Mouse (Mus musculus): ENCODE measurements at regions not wholly inside any gene's neighbourhood (a gene's known extent, or its start where the extent isn't known, plus 50 kb on each side); places are given as distances from the start of the nearest gene placed in this dataset.

DNA sequence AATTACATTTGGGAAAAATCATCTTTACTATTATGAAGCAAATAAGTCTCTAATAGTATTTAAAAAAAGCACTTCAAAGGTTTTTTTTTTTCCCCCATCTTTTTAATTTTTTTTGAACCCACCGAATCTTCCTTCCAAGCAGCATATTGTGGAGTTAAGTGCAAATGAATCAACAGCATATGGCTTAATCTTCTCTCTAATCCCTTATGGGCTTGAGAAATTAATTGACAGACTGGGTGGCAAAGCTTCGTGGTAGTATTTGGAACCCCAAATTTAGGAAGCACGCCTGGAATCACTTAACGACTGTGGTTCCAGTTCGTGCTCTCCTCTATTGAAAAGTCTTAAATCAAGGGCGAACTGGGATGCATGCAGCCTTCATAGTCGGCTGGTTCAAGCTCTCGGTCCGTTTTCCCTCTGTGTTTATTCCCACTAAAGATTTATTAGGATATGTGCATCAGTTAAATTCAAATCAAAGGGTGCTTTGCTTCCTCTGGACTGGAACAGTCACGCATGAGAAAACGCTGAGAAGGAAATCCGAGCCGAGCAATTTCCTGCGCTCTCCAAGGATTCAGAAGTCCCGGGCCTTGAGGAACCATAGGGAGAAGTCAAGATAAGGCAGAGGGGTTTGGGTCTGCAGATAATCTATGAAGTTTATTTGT lies 156.2 kb upstream of the Tom1l1 start:
- Histone ChIP-seq H3K4me1 (no peaks in the 10 kb centered on the region), H3K4me2 (no peak overlapping the region), H3K36me3 (ENCODE audit: poor library complexity, severe bottlenecking) (no peaks in the 10 kb centered on the region), H3K27ac (no peak overlapping the region), H3K27me3 (no peaks in the 10 kb centered on the region), H3K4me3 (no peak overlapping the region), H3K9ac (no peak overlapping the region), H3K9me3 (replicated peaks) (peaks cover 7% of the 10 kb centered on the region)
- ATAC-seq, result no peak
- 77% methylated on average over 15 of the region's 15 CpGs for WGBS

GRCm38 (mm10) chr11:90838161-90838560 lies 150.0 kb upstream of the Tom1l1 start:
- Histone ChIP-seq H3K27ac (no peak overlapping the region), H3K27me3 (no peaks in the 10 kb centered on the region), H3K9me3 (replicated peaks) (peaks cover 6% of the 10 kb centered on the region), H3K4me2 (no peak overlapping the region), H3K4me3 (no peak overlapping the region), H3K36me3 (ENCODE audit: poor library complexity, severe bottlenecking) (no peaks in the 10 kb centered on the region), H3K4me1 (no peaks in the 10 kb centered on the region), H3K9ac (no peak overlapping the region)
- 96% methylated on average over 1 of the region's 1 CpGs for WGBS
- no peak for ATAC-seq

DNA sequence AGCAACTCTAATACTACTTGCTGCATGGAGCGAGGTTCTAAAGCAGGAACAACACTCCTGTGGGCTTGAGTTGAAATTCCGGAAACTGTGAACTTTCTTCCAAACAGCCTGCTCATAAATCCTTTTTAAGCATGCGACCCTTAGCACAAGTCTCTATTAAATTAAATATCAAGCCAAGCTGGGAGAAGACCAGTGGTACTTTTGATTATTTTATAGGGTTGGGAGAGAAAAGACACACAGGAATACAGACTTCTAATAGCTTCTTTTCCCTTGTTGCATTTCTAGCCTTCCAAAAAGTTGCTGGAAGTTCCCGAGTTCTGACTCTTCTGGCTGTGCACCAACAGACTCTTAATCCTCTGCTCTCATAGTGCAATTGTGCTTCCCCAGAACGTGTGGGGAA lies 136.6 kb upstream of the Tom1l1 start:
- H3K27me3 ChIP-seq, result no peaks in the 10 kb centered on the region
- no peak overlapping the region for H3K27ac ChIP-seq
- WGBS, result 74% methylated on average over 5 of the region's 5 CpGs
- no peaks in the 10 kb centered on the region for H3K36me3 ChIP-seq (ENCODE audit: poor library complexity, severe bottlenecking)
- H3K9ac ChIP-seq, result no peak overlapping the region
- no peak for ATAC-seq
- H3K4me3 ChIP-seq, result no peak overlapping the region
- H3K4me2 ChIP-seq, result no peak overlapping the region
- H3K4me1 ChIP-seq, result no peaks in the 10 kb centered on the region
- H3K9me3 ChIP-seq (replicated peaks), result no peaks in the 10 kb centered on the region

- no peak overlapping the region for H3K4me2 ChIP-seq
- no peaks in the 10 kb centered on the region for H3K27me3 ChIP-seq
- no peak overlapping the region for H3K9ac ChIP-seq
- WGBS, result 89% methylated on average over 2 of the region's 2 CpGs
- H3K4me3 ChIP-seq, result no peak overlapping the region
- H3K36me3 ChIP-seq (ENCODE audit: poor library complexity, severe bottlenecking), result no peaks in the 10 kb centered on the region
- no peaks in the 10 kb centered on the region for H3K9me3 ChIP-seq (replicated peaks)
- no peak for ATAC-seq
- H3K4me1 ChIP-seq, result no peaks in the 10 kb centered on the region
- H3K27ac ChIP-seq, result no peak overlapping the region
Measured at GRCm38 (mm10) chr11:90816727-90817126, 128.6 kb upstream of the Tom1l1 start.

- no peaks in the 10 kb centered on the region for H3K4me1 ChIP-seq
- H3K9ac ChIP-seq, result no peak overlapping the region
- no peak overlapping the region for H3K4me2 ChIP-seq
- H3K9me3 ChIP-seq (replicated peaks), result no peaks in the 10 kb centered on the region
- ATAC-seq, result no peak
- no peaks in the 10 kb centered on the region for H3K27me3 ChIP-seq
- no peak overlapping the region for H3K27ac ChIP-seq
- H3K4me3 ChIP-seq, result no peak overlapping the region
- 86% methylated on average over 5 of the region's 5 CpGs for WGBS
- H3K36me3 ChIP-seq (ENCODE audit: poor library complexity, severe bottlenecking), result no peaks in the 10 kb centered on the region
Measured at GRCm38 (mm10) chr11:90814471-90814870, 126.3 kb upstream of the Tom1l1 start.

- Histone ChIP-seq H3K4me3 (no peak overlapping the region), H3K27me3 (no peaks in the 10 kb centered on the region), H3K4me1 (no peaks in the 10 kb centered on the region), H3K4me2 (no peak overlapping the region), H3K9me3 (replicated peaks) (no peaks in the 10 kb centered on the region), H3K9ac (no peak overlapping the region), H3K36me3 (ENCODE audit: poor library complexity, severe bottlenecking) (no peaks in the 10 kb centered on the region), H3K27ac (no peak overlapping the region)
- no peak for ATAC-seq
- WGBS, result 78% methylated on average over 2 of the region's 2 CpGs
Measured at GRCm38 (mm10) chr11:90812971-90813370, 124.8 kb upstream of the Tom1l1 start.

- no peak overlapping the region for H3K4me3 ChIP-seq
- H3K27ac ChIP-seq, result no peak overlapping the region
- no peaks in the 10 kb centered on the region for H3K9me3 ChIP-seq (replicated peaks)
- peak; percentile 84 for ATAC-seq
- WGBS, result 66% methylated on average over 4 of the region's 4 CpGs
- no peaks in the 10 kb centered on the region for H3K4me1 ChIP-seq
- no peaks in the 10 kb centered on the region for H3K36me3 ChIP-seq (ENCODE audit: poor library complexity, severe bottlenecking)
- H3K27me3 ChIP-seq, result no peaks in the 10 kb centered on the region
- no peak overlapping the region for H3K9ac ChIP-seq
- no peak overlapping the region for H3K4me2 ChIP-seq
Measured at GRCm38 (mm10) chr11:90812530-90812929, 124.4 kb upstream of the Tom1l1 start.

GRCm38 (mm10) chr11:90808443-90808842 lies 120.3 kb upstream of the Tom1l1 start:
- no peak for ATAC-seq
- Histone ChIP-seq H3K4me1 (no peaks in the 10 kb centered on the region), H3K4me2 (no peak overlapping the region), H3K27me3 (no peaks in the 10 kb centered on the region), H3K4me3 (no peak overlapping the region), H3K27ac (no peak overlapping the region), H3K9ac (no peak overlapping the region), H3K36me3 (ENCODE audit: poor library complexity, severe bottlenecking) (no peaks in the 10 kb centered on the region), H3K9me3 (replicated peaks) (no peaks in the 10 kb centered on the region)
- 64% methylated on average over 1 of the region's 1 CpGs for WGBS

GRCm38 (mm10) chr11:90807343-90807742 lies 119.2 kb upstream of the Tom1l1 start:
- no peaks in the 10 kb centered on the region for H3K9me3 ChIP-seq (replicated peaks)
- no peak overlapping the region for H3K4me3 ChIP-seq
- H3K27ac ChIP-seq, result no peak overlapping the region
- no peak overlapping the region for H3K4me2 ChIP-seq
- H3K4me1 ChIP-seq, result no peaks in the 10 kb centered on the region
- no peak for ATAC-seq
- H3K9ac ChIP-seq, result no peak overlapping the region
- H3K36me3 ChIP-seq (ENCODE audit: poor library complexity, severe bottlenecking), result no peaks in the 10 kb centered on the region
- H3K27me3 ChIP-seq, result no peaks in the 10 kb centered on the region
- WGBS, result 61% methylated on average over 5 of the region's 5 CpGs

DNA sequence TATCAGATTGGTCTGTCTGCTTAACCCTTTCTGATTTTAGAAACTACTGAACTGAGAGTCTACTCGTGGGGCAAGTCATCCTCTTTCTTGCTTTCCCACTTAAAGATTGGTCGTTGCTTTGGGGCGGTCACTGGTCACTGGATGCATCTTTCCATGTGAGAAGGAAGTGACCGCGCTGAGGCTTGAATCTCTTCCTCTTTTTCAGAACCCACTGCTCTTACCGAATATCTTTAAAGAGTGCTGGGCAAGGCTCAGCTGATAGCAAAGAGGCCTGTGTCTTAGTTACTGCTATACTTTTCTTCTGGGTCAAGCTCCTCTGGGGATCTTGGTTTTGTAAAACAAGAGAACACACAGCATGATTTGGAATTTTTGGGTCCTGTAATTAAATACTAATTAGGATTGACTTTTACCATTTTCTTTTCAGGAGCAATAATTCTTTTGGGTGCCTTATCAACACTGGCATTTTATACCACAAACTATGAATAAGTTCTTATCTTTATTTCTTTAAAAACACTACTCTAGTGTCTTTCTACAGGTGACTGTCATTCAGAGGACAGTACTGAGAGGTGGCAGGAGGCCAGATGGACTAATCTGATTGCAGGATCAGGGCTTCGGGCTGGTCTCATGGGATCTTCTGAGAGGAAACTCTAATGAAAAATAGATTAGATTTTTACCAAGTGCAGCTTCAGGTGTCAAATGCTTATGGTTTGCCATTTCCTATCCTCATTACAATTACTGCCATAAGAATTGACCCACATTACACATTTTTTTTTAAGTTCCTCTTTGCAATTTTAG lies 114.6 kb upstream of the Tom1l1 start:
- Histone ChIP-seq H3K9ac (no peak overlapping the region), H3K27ac (no peak overlapping the region), H3K4me2 (no peak overlapping the region), H3K4me3 (no peak overlapping the region), H3K27me3 (no peaks in the 10 kb centered on the region), H3K36me3 (ENCODE audit: poor library complexity, severe bottlenecking) (no peaks in the 10 kb centered on the region), H3K9me3 (replicated peaks) (no peaks in the 10 kb centered on the region), H3K4me1 (no peaks in the 10 kb centered on the region)
- 85% methylated on average over 7 of the region's 7 CpGs for WGBS
- ATAC-seq, result no peak

DNA sequence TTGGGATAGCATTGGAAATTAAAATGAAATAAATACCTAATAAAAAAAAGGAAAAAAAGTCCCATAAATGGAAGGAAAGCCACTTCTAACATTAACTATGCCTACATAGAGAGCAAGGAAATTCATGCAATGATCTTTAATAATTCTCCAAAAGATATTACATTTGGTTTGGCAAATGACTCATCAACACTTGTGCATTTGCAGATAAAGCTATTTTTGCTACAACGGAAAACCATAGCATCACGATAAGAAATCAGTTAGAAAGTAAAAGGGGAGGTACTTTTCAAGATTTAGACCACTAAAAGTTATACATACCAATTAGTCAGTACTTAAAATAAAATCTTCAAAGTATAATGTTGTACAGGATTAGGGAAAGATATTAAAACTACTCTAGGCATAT lies 109.4 kb upstream of the Tom1l1 start:
- no peak overlapping the region for H3K27ac ChIP-seq
- no peak overlapping the region for H3K4me3 ChIP-seq
- 93% methylated on average over 2 of the region's 2 CpGs for WGBS
- H3K4me1 ChIP-seq, result no peaks in the 10 kb centered on the region
- no peak overlapping the region for H3K9ac ChIP-seq
- ATAC-seq, result no peak
- no peaks in the 10 kb centered on the region for H3K27me3 ChIP-seq
- H3K36me3 ChIP-seq (ENCODE audit: poor library complexity, severe bottlenecking), result no peaks in the 10 kb centered on the region
- no peaks in the 10 kb centered on the region for H3K9me3 ChIP-seq (replicated peaks)
- H3K4me2 ChIP-seq, result no peak overlapping the region

DNA sequence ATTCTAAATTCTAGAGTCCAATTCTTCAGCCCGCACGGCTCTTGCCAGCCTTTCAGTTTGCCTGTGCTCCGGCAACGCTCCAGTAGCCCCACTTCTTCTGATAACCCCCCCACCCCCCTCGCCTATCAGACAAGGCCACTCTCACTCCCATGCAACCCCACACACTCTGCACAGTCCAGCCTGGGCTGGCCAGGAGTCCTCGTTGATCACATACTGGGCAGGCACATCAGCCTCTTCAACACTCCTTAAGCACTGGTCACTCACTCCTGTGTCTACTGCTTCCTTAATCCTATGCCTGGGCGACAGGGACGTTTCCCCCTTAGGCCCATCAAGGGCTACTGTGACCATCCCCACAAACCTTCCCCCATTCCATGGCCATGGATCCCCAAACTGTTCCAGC lies 95.4 kb upstream of the Tom1l1 start:
- Histone ChIP-seq H3K36me3 (ENCODE audit: poor library complexity, severe bottlenecking) (no peaks in the 10 kb centered on the region), H3K9me3 (replicated peaks) (no peaks in the 10 kb centered on the region), H3K27me3 (no peaks in the 10 kb centered on the region), H3K4me2 (no peak overlapping the region), H3K9ac (no peak overlapping the region), H3K4me1 (no peaks in the 10 kb centered on the region), H3K27ac (no peak overlapping the region), H3K4me3 (no peak overlapping the region)
- ATAC-seq, result 0 out of 2 replicates have a peak, but pooled peaks have one; percentile 3
- 83% methylated on average over 8 of the region's 8 CpGs for WGBS

DNA sequence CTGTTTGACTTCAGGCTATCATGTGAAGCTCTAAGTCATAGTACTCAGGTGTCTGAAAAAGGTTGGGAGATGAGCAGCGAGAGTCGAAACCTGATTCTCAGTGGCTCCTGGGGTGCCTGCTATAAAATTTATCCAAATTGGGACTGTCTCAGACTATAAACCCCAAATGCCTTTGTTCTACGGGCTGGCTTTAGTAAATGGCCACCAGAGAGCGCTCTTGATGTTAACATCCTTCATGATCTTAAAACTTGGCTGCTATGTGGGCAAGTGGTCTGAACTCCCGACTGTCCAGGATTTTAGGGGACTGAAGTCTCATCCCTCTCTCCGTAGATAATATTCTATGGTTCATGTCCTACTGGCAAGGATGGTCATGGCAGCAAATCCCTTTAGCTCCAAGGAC lies 94.8 kb upstream of the Tom1l1 start:
- ATAC-seq, result no peak
- H3K9me3 ChIP-seq (replicated peaks), result no peaks in the 10 kb centered on the region
- H3K27ac ChIP-seq, result no peak overlapping the region
- no peak overlapping the region for H3K4me3 ChIP-seq
- H3K9ac ChIP-seq, result no peak overlapping the region
- 45% methylated on average over 6 of the region's 6 CpGs for WGBS
- no peaks in the 10 kb centered on the region for H3K27me3 ChIP-seq
- H3K4me2 ChIP-seq, result no peak overlapping the region
- H3K36me3 ChIP-seq (ENCODE audit: poor library complexity, severe bottlenecking), result no peaks in the 10 kb centered on the region
- H3K4me1 ChIP-seq, result no peaks in the 10 kb centered on the region

Data from forebrain, embryonic 13.5 days (tissue).